Mouse (Mus musculus) midbrain, embryonic 10.5 days (tissue): ENCODE results near the gene Shank1. TPM values are rescaled to one million over a fixed set of nuclear protein-coding genes. Genes with fewer than 3 reads are reported as not detected.
A peak's percentile ranks its signal among the peaks of the same experiment; 100 is the strongest.

Source experiments
- DNase-seq: peaks from one replicate; pipeline ENCODE4 v3.0.0-alpha.2; 2017; ENCODE audit warnings: low spot score
- H3K27ac ChIP-seq: fragments of 300-500 bp; sonication (generic); replicated peaks from 2 replicates; pipeline ENCODE4 v1.5.1; 2016; ENCODE audit warnings: mild to moderate bottlenecking
- H3K27me3 ChIP-seq: fragments of 300-500 bp; sonication (generic); 2 replicates; pipeline ENCODE4 v1.6.1; 2016; ENCODE audit warnings: low read depth, mild to moderate bottlenecking; ENCODE audit not compliant: poor library complexity, severe bottlenecking
- H3K36me3 ChIP-seq: fragments of 300-500 bp; sonication (generic); 2 replicates; pipeline ENCODE4 v1.6.1; 2016; ENCODE audit warnings: mild to moderate bottlenecking, moderate library complexity
- H3K4me1 ChIP-seq: fragments of 300-500 bp; sonication (generic); 2 replicates; pipeline ENCODE4 v1.6.1; 2016
- H3K4me3 ChIP-seq: fragments of 300-500 bp; sonication (generic); 2 replicates; pipeline ENCODE4 v1.5.1; 2016; ENCODE audit warnings: mild to moderate bottlenecking, moderate library complexity
- H3K9me3 ChIP-seq: fragments of 300-500 bp; sonication (generic); replicated peaks from 2 replicates; pipeline ENCODE4 v1.6.1; 2016; ENCODE audit warnings: mild to moderate bottlenecking
- WGBS: fragments of 180-500 bp; shearing (Covaris S2); methylation state at CpG from one replicate; pipeline ENCODE4 v1.1.7; 2016; 5-methylcytosine and 5-hydroxymethylcytosine counted together
- polyA plus RNA-seq: library from polyadenylated mRNA; unstranded; fragments of >200 nt; fragmentation: Nextera tagmentation; extraction: Ambion mirVana; gene quantifications from 2 replicates; pipeline ENCODE4 v1.2.1, GENCODE M21; 2016

Shank1 gene
- polyA plus RNA-seq, 1 experiment from 2014 or later = 1.5 TPM

DNA sequence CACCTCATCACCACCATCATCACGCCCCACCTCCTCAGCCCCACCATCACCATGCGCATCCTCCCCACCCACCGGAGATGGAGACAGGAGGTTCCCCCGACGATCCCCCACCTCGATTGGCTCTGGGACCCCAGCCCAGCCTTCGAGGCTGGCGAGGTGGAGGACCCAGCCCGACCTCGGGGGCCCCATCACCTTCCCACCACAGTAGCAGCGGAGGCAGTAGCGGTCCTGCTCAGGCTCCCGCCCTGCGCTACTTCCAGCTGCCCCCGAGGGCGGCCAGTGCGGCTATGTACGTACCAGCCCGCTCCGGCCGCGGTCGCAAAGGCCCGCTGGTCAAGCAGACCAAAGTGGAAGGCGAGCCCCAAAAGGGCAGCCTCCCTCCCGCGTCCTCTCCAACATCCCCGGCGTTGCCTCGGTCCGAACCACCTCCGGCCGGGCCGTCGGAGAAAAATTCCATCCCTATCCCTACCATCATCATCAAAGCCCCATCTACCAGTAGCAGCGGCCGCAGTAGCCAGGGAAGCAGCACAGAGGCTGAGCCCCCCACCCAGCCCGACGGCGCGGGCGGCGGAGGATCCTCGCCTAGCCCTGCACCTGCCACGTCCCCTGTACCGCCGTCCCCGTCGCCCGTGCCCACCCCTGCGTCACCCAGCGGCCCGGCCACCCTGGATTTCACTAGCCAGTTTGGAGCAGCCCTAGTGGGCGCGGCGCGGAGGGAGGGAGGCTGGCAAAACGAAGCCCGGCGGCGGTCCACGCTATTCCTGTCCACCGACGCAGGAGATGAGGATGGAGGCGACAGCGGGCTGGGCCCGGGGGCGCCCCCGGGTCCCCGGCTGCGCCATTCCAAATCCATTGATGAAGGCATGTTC lies 42.1 kb downstream of the Shank1 start:
- Histone ChIP-seq H3K4me1 (peaks cover 65% of the 10 kb centered on the region), H3K27me3 (peaks cover 100% of the 10 kb centered on the region), H3K27ac (0 out of 2 replicates have a peak overlapping the region, but pooled peaks have one; percentile 2), H3K4me3 (peak overlapping the region; percentile 46), H3K9me3 (no peaks in the 10 kb centered on the region), H3K36me3 (no peaks in the 10 kb centered on the region)
- 4% methylated on average over 71 of the region's 71 CpGs for WGBS
- DNase-seq = peak; percentile 36

- Histone ChIP-seq H3K4me3 (peak overlapping the region; percentile 46), H3K27ac (0 out of 2 replicates have a peak overlapping the region, but pooled peaks have one; percentile 2), H3K4me1 (peaks cover 73% of the 10 kb centered on the region), H3K27me3 (peaks cover 100% of the 10 kb centered on the region), H3K36me3 (no peaks in the 10 kb centered on the region), H3K9me3 (no peaks in the 10 kb centered on the region)
- DNase-seq = peak; percentile 52
- 2% methylated on average over 71 of the region's 71 CpGs for WGBS
These were observed 42.9 kb downstream of the Shank1 start for GRCm38 (mm10) chr7:44352750-44353600.

- DNase-seq = peak; percentile 62
These were observed 43.7 kb downstream of the Shank1 start for GRCm38 (mm10) chr7:44353601-44354340.

DNA sequence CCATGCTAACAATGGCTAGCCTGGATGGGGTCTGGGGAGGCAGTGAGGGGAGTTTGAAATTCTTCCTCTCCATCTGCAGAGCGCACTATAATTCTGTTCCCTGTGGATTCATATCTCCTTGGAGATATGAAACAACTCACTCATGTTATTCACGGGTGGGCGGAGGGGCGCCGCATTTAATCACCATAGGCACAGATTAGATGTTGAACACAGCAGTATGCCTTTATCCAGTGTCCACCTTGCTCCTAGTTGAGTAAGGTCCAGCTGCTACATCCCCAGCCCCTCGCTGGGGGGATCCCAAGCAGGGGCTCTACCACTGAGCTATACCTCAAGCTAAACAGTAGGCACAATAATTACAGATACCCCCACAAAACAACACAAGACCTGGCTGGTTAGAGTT lies 45.4 kb downstream of the Shank1 start:
- no peak for DNase-seq
- Histone ChIP-seq H3K4me1 (peaks cover 90% of the 10 kb centered on the region), H3K4me3 (no peak overlapping the region), H3K36me3 (no peaks in the 10 kb centered on the region), H3K9me3 (no peaks in the 10 kb centered on the region), H3K27me3 (peaks cover 93% of the 10 kb centered on the region), H3K27ac (no peak overlapping the region)
- WGBS = 77% methylated on average over 6 of the region's 6 CpGs

More at GRCm38 (mm10) chr7:44353601-44354340, 43.7 kb downstream of the Shank1 start:
- no peaks in the 10 kb centered on the region for H3K36me3 ChIP-seq
- 2% methylated on average over 35 of the region's 35 CpGs for WGBS
- no peak overlapping the region for H3K27ac ChIP-seq
- no peaks in the 10 kb centered on the region for H3K9me3 ChIP-seq
- H3K4me1 ChIP-seq = peaks cover 80% of the 10 kb centered on the region
- peak overlapping the region; percentile 46 for H3K4me3 ChIP-seq
- H3K27me3 ChIP-seq = peaks cover 99% of the 10 kb centered on the region

DNA sequence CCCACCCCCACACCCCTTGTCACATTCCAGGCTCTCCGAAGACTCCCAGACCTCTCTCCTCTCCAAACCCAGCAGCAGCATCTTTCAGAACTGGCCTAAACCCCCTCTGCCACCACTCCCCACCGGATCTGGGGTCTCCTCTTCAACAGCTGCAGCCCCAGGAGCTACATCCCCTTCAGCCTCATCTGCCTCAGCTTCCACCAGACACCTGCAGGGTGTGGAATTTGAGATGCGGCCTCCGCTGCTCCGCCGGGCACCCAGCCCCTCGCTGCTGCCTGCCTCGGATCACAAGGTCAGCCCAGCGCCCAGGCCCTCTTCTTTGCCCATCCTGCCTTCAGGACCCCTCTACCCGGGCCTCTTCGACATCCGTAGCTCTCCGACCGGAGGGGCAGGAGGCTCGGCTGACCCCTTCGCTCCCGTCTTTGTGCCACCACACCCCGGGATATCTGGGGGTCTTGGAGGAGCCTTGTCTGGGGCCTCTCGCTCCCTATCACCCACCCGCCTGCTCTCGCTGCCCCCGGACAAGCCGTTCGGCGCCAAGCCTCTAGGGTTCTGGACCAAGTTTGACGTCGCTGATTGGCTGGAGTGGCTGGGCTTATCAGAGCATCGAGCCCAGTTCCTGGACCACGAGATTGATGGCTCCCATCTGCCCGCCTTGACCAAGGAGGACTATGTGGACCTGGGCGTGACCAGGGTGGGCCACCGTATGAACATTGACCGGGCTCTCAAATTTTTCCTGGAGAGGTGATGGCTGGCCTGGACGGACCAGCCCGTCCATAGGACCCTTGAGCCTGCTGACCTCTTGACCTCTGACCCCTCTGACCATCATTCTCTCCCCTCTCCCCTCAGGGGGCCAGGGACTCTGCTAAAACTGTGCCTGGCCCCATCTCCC lies 46.8 kb downstream of the Shank1 start:
- Histone ChIP-seq H3K36me3 (no peaks in the 10 kb centered on the region), H3K27ac (peak overlapping the region; percentile 75), H3K4me1 (peaks cover 84% of the 10 kb centered on the region), H3K27me3 (peaks cover 93% of the 10 kb centered on the region), H3K9me3 (no peaks in the 10 kb centered on the region), H3K4me3 (peak overlapping the region; percentile 48)
- WGBS = 2% methylated on average over 35 of the region's 35 CpGs
- DNase-seq = peak; percentile 56

DNA sequence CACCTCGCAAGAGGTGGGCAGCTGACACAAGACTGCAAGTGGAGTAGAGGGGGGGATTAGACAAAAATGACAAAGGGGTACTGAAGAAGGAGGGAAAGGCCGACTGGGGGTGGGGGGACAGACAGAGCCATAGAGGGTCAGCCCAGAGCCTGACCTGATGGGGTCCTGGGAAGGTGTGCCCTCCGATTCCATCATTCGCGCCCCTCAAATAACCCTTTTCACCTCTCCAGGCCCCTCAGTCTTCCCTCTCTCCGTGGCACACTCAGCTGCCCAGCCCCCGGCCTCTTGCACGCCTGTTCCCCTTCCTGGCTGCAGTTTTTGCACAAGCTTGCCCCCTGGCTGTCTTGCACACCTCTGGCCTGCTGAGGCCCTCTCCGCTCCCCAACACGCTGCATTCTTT lies 47.5 kb downstream of the Shank1 start:
- 15% methylated on average over 10 of the region's 10 CpGs for WGBS
- H3K4me1 ChIP-seq = peaks cover 77% of the 10 kb centered on the region
- H3K9me3 ChIP-seq = no peaks in the 10 kb centered on the region
- peak overlapping the region; percentile 75 for H3K27ac ChIP-seq
- DNase-seq = peak; percentile 26
- H3K27me3 ChIP-seq = peaks cover 93% of the 10 kb centered on the region
- H3K4me3 ChIP-seq = peak overlapping the region; percentile 48
- H3K36me3 ChIP-seq = no peaks in the 10 kb centered on the region

GRCm38 (mm10) chr7:44358012-44358411 lies 48.0 kb downstream of the Shank1 start:
- Histone ChIP-seq H3K27me3 (peaks cover 93% of the 10 kb centered on the region), H3K9me3 (no peaks in the 10 kb centered on the region), H3K4me1 (peaks cover 72% of the 10 kb centered on the region), H3K4me3 (peak overlapping the region; percentile 48), H3K36me3 (no peaks in the 10 kb centered on the region), H3K27ac (0 out of 2 replicates have a peak overlapping the region, but pooled peaks have one; percentile 30)
- 12% methylated on average over 5 of the region's 5 CpGs for WGBS
- DNase-seq = peak; percentile 40

DNA sequence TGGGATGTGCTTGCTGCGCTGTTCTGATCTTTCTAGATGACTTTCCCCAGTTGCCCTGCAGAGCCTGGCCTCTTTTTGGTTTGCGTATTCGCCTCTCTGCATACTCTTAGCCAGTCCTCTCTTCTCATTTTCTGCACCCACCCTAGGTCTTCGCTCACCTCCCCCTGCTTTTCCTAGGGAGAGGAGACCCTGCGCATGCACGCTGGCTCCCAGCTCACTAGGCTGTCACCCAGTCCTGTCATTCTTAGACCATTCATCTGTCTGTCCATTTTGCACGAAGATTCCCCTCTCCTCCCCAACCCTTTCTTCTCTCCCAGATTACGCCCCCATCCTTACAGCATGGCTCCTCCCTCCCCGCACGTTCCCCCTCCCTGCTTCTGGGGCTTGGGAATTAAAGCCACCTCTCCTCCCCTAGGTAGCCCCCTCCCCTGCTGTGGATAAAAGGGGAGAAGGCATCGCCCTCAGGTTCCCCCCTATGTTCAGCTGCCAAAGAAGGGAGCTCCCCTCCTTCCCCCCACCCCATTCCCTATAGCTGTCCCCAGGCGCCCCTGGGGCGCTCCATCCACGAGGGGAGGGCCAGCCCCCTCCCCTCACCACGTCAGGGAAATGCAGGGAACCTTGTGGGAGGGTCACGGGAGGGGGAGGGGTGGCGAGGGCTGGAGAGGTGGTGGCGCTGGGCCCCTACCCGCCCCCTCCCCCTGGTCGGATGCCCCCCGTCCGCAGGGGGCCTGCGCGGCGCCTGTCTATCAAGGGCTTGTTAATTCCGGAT lies 49.0 kb downstream of the Shank1 start:
- H3K36me3 ChIP-seq = no peaks in the 10 kb centered on the region
- H3K27ac ChIP-seq = peak overlapping the region; percentile 85
- H3K27me3 ChIP-seq = peaks cover 90% of the 10 kb centered on the region
- peaks cover 61% of the 10 kb centered on the region for H3K4me1 ChIP-seq
- WGBS = 2% methylated on average over 23 of the region's 26 CpGs
- H3K9me3 ChIP-seq = no peaks in the 10 kb centered on the region
- peak overlapping the region; percentile 65 for H3K4me3 ChIP-seq
- peak; percentile 65 for DNase-seq

- Histone ChIP-seq H3K36me3 (no peaks in the 10 kb centered on the region), H3K4me1 (peaks cover 54% of the 10 kb centered on the region), H3K27ac (peak overlapping the region; percentile 85), H3K27me3 (peaks cover 80% of the 10 kb centered on the region), H3K9me3 (no peaks in the 10 kb centered on the region), H3K4me3 (peak overlapping the region; percentile 65)
- WGBS = under 1% methylated on average over 54 of the region's 54 CpGs
- peak; percentile 93 for DNase-seq
These were observed 50.0 kb downstream of the Shank1 start for GRCm38 (mm10) chr7:44359908-44360672.

DNA sequence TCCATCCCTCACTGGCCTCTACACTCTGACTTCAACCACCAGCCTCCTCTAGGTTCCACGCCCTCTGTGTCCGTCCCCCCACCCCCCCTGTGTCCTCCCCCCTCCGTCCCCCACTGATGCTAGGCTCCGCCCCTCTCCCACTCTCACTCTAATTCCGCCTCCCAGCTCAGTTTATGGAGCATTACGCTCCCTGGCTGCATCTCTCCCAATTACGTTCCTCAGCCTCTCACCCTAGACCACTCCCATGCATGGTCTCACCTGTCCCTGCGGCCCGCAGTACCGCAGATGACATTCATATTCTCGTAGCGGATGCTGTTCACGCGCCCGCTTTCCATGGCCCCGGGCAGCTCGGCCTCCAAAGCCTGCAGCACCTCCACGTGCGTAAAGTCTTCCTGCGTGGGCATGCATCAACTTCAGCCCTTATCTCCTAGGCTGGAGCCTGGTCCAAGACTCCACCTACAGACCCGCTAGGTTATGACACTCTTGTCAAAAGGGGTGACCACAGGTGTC lies 50.8 kb downstream of the Shank1 start:
- DNase-seq = no peak
- H3K27me3 ChIP-seq = peaks cover 72% of the 10 kb centered on the region
- H3K9me3 ChIP-seq = no peaks in the 10 kb centered on the region
- WGBS = 11% methylated on average over 21 of the region's 21 CpGs
- H3K36me3 ChIP-seq = no peaks in the 10 kb centered on the region
- H3K4me1 ChIP-seq = peaks cover 48% of the 10 kb centered on the region
- H3K4me3 ChIP-seq = peak overlapping the region; percentile 65
- no peak overlapping the region for H3K27ac ChIP-seq
